Mouse (Mus musculus): ENCODE results near the gene Cip2a. TPM values are rescaled to one million over a fixed set of nuclear protein-coding genes. Genes with fewer than 3 reads are reported as not detected.

The Cip2a gene
- polyA plus RNA-seq (2015; fragmentation: Nextera tagmentation; extraction: Ambion mirVana) = 1.5 and 2.4 TPM in 2 replicates

- ATAC-seq (peak; percentile 99), DNase-seq (ENCODE audit: low spot score) (peak; percentile 96)
- H3K27me3 ChIP-seq (replicated peaks; ENCODE audit: insufficient read depth, low read length) = no peaks in the 10 kb centered on the region
- no peaks in the 10 kb centered on the region for H3K36me3 ChIP-seq (ENCODE audit: insufficient read depth, low read length)
- peak within 1 kb of the TSS; percentile 97 for H3K4me3 ChIP-seq (ENCODE audit: low read depth, low read length)
- peak within 1 kb of the TSS; percentile 83 for H3K4me2 ChIP-seq (replicated peaks; ENCODE audit: low read depth, low read length)
- no peaks in the 10 kb centered on the region for H3K4me1 ChIP-seq (ENCODE audit: insufficient read depth, low read depth, low read length)
- TF ChIP-seq EP300 (IDR thresholded peaks at IDR 0.05) = no peak
- peak; percentile 35 for TF ChIP-seq CTCF (IDR thresholded peaks at IDR 0.05)
- H3K9ac ChIP-seq (replicated peaks; ENCODE audit: low read depth) = peak within 1 kb of the TSS; percentile 99
- peak within 1 kb of the TSS; percentile 95 for H3K27ac ChIP-seq (ENCODE audit: low read length)
- under 1% methylated on average over 69 of the region's 74 CpGs for WGBS
- no peaks in the 10 kb centered on the region for H3K9me3 ChIP-seq (ENCODE audit: low read length)
Observed at GRCm38 (mm10) chr16:48993559-48994342, at the start of gene Cip2a, which contains the start of gene Dzip3. Gene Cip2a (plus strand): TSS chr16:48994185. Gene Dzip3 (minus strand): TSS chr16:48994165.

GRCm38 (mm10) chr16:48972996-48973395 is 21.0 kb upstream of the Cip2a start:
- Histone ChIP-seq H3K27me3 (replicated peaks; ENCODE audit: insufficient read depth, low read length) (no peaks in the 10 kb centered on the region), H3K9me3 (ENCODE audit: low read length) (no peaks in the 10 kb centered on the region), H3K4me3 (ENCODE audit: low read depth, low read length) (no peak overlapping the region), H3K36me3 (ENCODE audit: insufficient read depth, low read length) (peaks cover 3% of the 10 kb centered on the region; the same call in 1 of the 2 replicates), H3K9ac (replicated peaks; ENCODE audit: low read depth) (no peak overlapping the region), H3K4me2 (replicated peaks; ENCODE audit: low read depth, low read length) (no peak overlapping the region), H3K4me1 (ENCODE audit: insufficient read depth, low read depth, low read length) (no peaks in the 10 kb centered on the region), H3K27ac (ENCODE audit: low read length) (no peak overlapping the region)
- no peak for ATAC-seq
- 96% methylated on average over 2 of the region's 2 CpGs for WGBS
- no peak for DNase-seq (ENCODE audit: low spot score)
- no peak for TF ChIP-seq CTCF (IDR thresholded peaks at IDR 0.05)
- TF ChIP-seq EP300 (IDR thresholded peaks at IDR 0.05) = no peak

- no peak for TF ChIP-seq EP300 (IDR thresholded peaks at IDR 0.05)
- peak; percentile 45 for TF ChIP-seq CTCF (IDR thresholded peaks at IDR 0.05)
- Histone ChIP-seq H3K9ac (replicated peaks; ENCODE audit: low read depth) (no peak overlapping the region), H3K27ac (ENCODE audit: low read length) (no peak overlapping the region), H3K27me3 (replicated peaks; ENCODE audit: insufficient read depth, low read length) (no peaks in the 10 kb centered on the region), H3K36me3 (ENCODE audit: insufficient read depth, low read length) (peaks cover 3% of the 10 kb centered on the region; the same call in 1 of the 2 replicates), H3K9me3 (ENCODE audit: low read length) (no peaks in the 10 kb centered on the region), H3K4me1 (ENCODE audit: insufficient read depth, low read depth, low read length) (no peaks in the 10 kb centered on the region), H3K4me3 (ENCODE audit: low read depth, low read length) (no peak overlapping the region), H3K4me2 (replicated peaks; ENCODE audit: low read depth, low read length) (no peak overlapping the region)
- ATAC-seq (no peak), DNase-seq (ENCODE audit: low spot score) (peak; percentile 11)
- WGBS = 87% methylated on average over 1 of the region's 1 CpGs
Observed at GRCm38 (mm10) chr16:48973548-48973947, 20.4 kb upstream of the Cip2a start.

DNA sequence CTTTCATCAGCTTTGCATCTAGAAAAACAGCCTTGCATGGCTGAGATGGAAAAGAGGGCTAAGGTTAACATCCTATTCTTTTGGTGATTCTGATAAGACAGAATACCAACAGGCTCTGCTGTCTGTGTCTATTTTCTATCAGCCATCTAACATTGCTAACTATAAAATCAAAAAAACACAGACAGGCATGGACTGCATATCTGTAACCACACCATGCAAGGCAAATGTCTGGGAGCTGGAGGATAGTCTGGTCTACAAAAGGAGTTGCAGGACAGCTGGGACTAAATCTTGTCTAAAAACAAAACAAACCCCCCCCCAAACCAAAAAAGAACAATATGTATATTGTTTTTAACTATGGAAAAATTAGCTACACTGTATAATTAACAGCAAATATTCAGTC is 14.0 kb upstream of the Cip2a start:
- H3K9ac ChIP-seq (replicated peaks; ENCODE audit: low read depth) = no peak overlapping the region
- H3K27me3 ChIP-seq (replicated peaks; ENCODE audit: insufficient read depth, low read length) = no peaks in the 10 kb centered on the region
- DNase-seq (ENCODE audit: low spot score) (no peak), ATAC-seq (no peak)
- no peak overlapping the region for H3K4me2 ChIP-seq (replicated peaks; ENCODE audit: low read depth, low read length)
- H3K4me1 ChIP-seq (ENCODE audit: insufficient read depth, low read depth, low read length) = no peaks in the 10 kb centered on the region
- no peak overlapping the region for H3K4me3 ChIP-seq (ENCODE audit: low read depth, low read length)
- H3K27ac ChIP-seq (ENCODE audit: low read length) = no peak overlapping the region
- no peak for TF ChIP-seq CTCF (IDR thresholded peaks at IDR 0.05)
- TF ChIP-seq EP300 (IDR thresholded peaks at IDR 0.05) = no peak
- no peaks in the 10 kb centered on the region for H3K9me3 ChIP-seq (ENCODE audit: low read length)
- peaks cover 3% of the 10 kb centered on the region; the same call in 1 of the 2 replicates for H3K36me3 ChIP-seq (ENCODE audit: insufficient read depth, low read length)

DNA sequence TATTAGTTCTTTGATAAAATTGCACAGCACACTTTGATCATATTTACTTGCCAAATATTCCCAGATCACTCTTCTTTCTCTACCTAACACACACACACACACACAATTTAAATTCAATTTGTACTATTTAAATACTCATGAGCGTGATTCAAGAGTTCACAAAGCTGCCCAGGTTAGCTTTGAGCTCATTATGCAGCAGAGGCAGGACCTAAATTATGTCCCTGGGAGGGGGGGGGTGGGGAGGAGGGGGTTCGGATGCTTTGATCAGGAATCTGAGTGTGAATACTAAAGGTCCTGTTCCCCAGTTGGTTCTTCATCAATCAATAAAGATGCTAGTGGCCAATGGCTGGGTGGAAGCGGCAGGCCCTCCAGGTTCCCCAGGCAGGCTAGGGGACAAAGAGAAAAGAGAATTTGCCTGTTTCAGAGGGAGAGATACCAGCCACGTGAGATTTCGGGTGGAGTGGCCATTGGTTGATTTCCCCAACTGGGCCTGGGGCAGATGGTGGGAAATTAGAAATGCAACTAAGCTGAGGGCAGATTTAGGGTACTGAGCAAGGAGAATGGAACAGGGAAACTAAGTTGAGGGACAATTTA is 8.9 kb upstream of the Cip2a start:
- Histone ChIP-seq H3K27ac (ENCODE audit: low read length) (no peak overlapping the region), H3K9ac (replicated peaks; ENCODE audit: low read depth) (no peak overlapping the region), H3K4me1 (ENCODE audit: insufficient read depth, low read depth, low read length) (no peaks in the 10 kb centered on the region), H3K36me3 (ENCODE audit: insufficient read depth, low read length) (no peaks in the 10 kb centered on the region), H3K27me3 (replicated peaks; ENCODE audit: insufficient read depth, low read length) (no peaks in the 10 kb centered on the region), H3K4me3 (ENCODE audit: low read depth, low read length) (no peak overlapping the region), H3K4me2 (replicated peaks; ENCODE audit: low read depth, low read length) (no peak overlapping the region), H3K9me3 (ENCODE audit: low read length) (no peaks in the 10 kb centered on the region)
- ATAC-seq = no peak
- 65% methylated on average over 5 of the region's 5 CpGs for WGBS
- no peak for DNase-seq (ENCODE audit: low spot score)
- TF ChIP-seq CTCF (IDR thresholded peaks at IDR 0.05) (no peak), EP300 (IDR thresholded peaks at IDR 0.05) (no peak)

GRCm38 (mm10) chr16:48989700-48990099 is 4.3 kb upstream of the Cip2a start:
- no peak for DNase-seq (ENCODE audit: low spot score)
- TF ChIP-seq EP300 (IDR thresholded peaks at IDR 0.05) = no peak
- TF ChIP-seq CTCF (IDR thresholded peaks at IDR 0.05) = no peak
- H3K4me2 ChIP-seq (replicated peaks; ENCODE audit: low read depth, low read length) = no peak overlapping the region

More at GRCm38 (mm10) chr16:48989700-48990099, 4.3 kb upstream of the Cip2a start:
- Histone ChIP-seq H3K27me3 (replicated peaks; ENCODE audit: insufficient read depth, low read length) (no peaks in the 10 kb centered on the region), H3K4me1 (ENCODE audit: insufficient read depth, low read depth, low read length) (no peaks in the 10 kb centered on the region), H3K36me3 (ENCODE audit: insufficient read depth, low read length) (no peaks in the 10 kb centered on the region), H3K9me3 (ENCODE audit: low read length) (no peaks in the 10 kb centered on the region), H3K9ac (replicated peaks; ENCODE audit: low read depth) (no peak overlapping the region), H3K4me3 (ENCODE audit: low read depth, low read length) (no peak overlapping the region), H3K27ac (ENCODE audit: low read length) (no peak overlapping the region)
- no peak for ATAC-seq

Data from lung, postnatal 0 days (tissue).